Mouse (Mus musculus): ENCODE measurements around the gene Onecut1.
A peak's percentile ranks its signal among the peaks of the same experiment; 100 is the strongest.

DNA sequence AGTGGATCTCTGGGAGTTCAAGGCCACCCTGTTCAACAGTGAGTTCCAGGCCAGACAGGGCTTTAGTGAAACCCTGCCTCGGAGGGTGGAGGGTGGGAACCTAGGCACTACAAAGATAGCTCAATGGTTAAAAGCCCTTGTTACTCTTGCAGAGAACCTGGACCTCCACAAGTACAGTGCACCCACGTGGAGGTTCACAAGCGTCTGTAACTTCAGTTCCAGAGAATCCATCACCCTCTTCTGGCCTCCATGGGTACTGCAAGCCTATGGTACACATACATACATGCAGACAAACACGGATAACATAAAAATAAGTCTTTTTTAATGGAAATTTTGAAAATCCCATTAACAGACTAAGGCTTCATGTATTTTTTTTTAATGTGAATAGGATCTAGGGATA, 18.8 kb upstream of the Onecut1 start:
- TF ChIP-seq NELFE (IDR thresholded peaks at IDR 0.05; ENCODE audit: low read depth, low read length) (no peak), TBP (IDR thresholded peaks at IDR 0.05; ENCODE audit: low read depth, low read length) (no peak), CTCF (IDR thresholded peaks at IDR 0.05 in 2 of 3, conservative IDR thresholded peaks at IDR 0.05 in 1 of 3; ENCODE audit: control insufficient read depth in 1 of 3, insufficient read depth in 1 of 3, low read depth in 2 of 3, low read length in 3 of 3, poor library complexity in 1 of 3, severe bottlenecking in 1 of 3) (peak in 1 of 3 experiments; percentile 11; a peak in 1 of 6 replicates), MAFK (IDR thresholded peaks at IDR 0.05; ENCODE audit: borderline replicate concordance, low read depth, low read length) (no peak), TAL1 (IDR thresholded peaks at IDR 0.05; ENCODE audit: low read length) (no peak), MYC (IDR thresholded peaks at IDR 0.05; ENCODE audit: low read depth, low read length) (no peak), TCF12 (IDR thresholded peaks at IDR 0.05; ENCODE audit: low read depth, low read length) (no peak), USF1 (IDR thresholded peaks at IDR 0.05; ENCODE audit: low read depth, low read length) (no peak), MAZ (IDR thresholded peaks at IDR 0.05; ENCODE audit: low read depth, low read length) (no peak), MAX (IDR thresholded peaks at IDR 0.05; ENCODE audit: low read length) (no peak)

All from MEL (cell line).